Mouse (Mus musculus) olfactory bulb, adult 2 months (tissue): ENCODE measurements around the gene Opalin.

Experiments
- CTCF ChIP-seq: fragments of 200-500 bp; IDR thresholded peaks from 2 replicates; pipeline ENCODE4 v1.5.1; 2012; ENCODE audit warnings: low read depth, mild to moderate bottlenecking, low read length, moderate library complexity; ENCODE audit not compliant: insufficient read depth
- POLR2A ChIP-seq: fragments of 200-500 bp; IDR thresholded peaks from 2 replicates; pipeline ENCODE4 v1.6.1; 2012; ENCODE audit warnings: mild to moderate bottlenecking, low read depth, low read length, moderate library complexity; ENCODE audit not compliant: insufficient read depth

- TF ChIP-seq CTCF (no peak), POLR2A (no peak)
These were observed 12.9 kb upstream of the Opalin start for GRCm38 (mm10) chr19:41089833-41090232.
